Mouse (Mus musculus) lung, adult 2 months (tissue): ENCODE results near the gene Arhgap19.

ENCODE experiments used
- CTCF ChIP-seq: fragments of 200-500 bp; IDR thresholded peaks from 2 replicates; pipeline ENCODE4 v1.5.1; 2011; ENCODE audit warnings: mild to moderate bottlenecking, low read length, control low read depth; ENCODE audit not compliant: insufficient read depth
- POLR2A ChIP-seq: fragments of 200-500 bp; IDR thresholded peaks from 2 replicates; pipeline ENCODE4 v1.6.1; 2011; ENCODE audit warnings: low read depth, mild to moderate bottlenecking, control low read depth, low read length, borderline replicate concordance; ENCODE audit errors: extremely low read depth

DNA sequence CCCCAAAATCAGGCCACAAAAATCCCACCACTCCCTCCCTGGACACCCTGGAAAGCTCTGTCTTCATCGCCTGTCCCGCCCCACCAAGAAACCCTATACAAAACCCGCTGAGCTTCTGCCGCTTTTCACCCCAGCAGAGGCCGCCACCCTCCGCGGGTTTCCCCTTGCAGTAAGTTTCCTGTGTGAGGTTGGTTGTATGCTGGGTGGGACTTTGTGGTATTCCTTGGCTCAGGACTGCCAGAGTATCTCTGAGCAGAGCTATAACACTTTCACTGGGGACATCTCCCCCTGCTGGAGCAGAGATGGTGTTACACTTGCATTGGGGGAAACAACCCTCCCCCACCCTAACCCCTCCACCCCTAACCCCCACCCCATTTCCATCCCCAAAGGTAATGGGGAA lies 1.5 kb upstream of the Arhgap19 start:
- TF ChIP-seq CTCF (no peak), POLR2A (no peak)
